Mouse (Mus musculus) heart, adult 10 weeks (tissue): Measurements from ENCODE around the gene Pds5b. TPM values are rescaled to one million over a fixed set of nuclear protein-coding genes. Genes with fewer than 3 reads are reported as not detected.

Source experiments
- polyA plus RNA-seq: library from polyadenylated mRNA; stranded (reverse); fragments of 350-450 nt; fragmentation: Illumina TruSeq; extraction: RNeasy Lipid Tissue Mini Kit (QIAGEN cat#74804); gene quantifications from one replicate; pipeline ENCODE4 v1.2.3, GENCODE M21; 2014; ENCODE audit warnings: low read depth, low replicate concordance

Gene Pds5b
- polyA plus RNA-seq, result 12.3 TPM

GRCm38 (mm10) chr5:150673153-150673835 is at the start of gene Pds5b:
Gene Pds5b, plus strand, starts transcription at chr5:150673739.

GRCm38 (mm10) chr5:150666133-150666739 is 7.3 kb upstream of the Pds5b start, which contains the start of gene N4bp2l2:
Gene N4bp2l2, minus strand, starts transcription at chr5:150666183.

Other genes with a start within 250 kb of the Pds5b start
- not detected for gene Zar1l, start 155.6 kb upstream of the Pds5b start, polyA plus RNA-seq
- 2.4 TPM for gene Brca2, start 151.1 kb upstream of the Pds5b start, polyA plus RNA-seq
- gene N4bp2l1, start 76.6 kb upstream of the Pds5b start, polyA plus RNA-seq, result 2.5 TPM
- gene N4bp2l2, start 7.6 kb upstream of the Pds5b start, polyA plus RNA-seq, result 26.7 TPM